Mouse (Mus musculus): ENCODE results near the gene Chid1. TPM values are rescaled to one million over a fixed set of nuclear protein-coding genes. Genes with fewer than 3 reads are reported as not detected.

Gene Chid1
- polyA plus RNA-seq, 1 experiment from 2014 or later, result 14.7 TPM

GRCm38 (mm10) chr7:141518926-141519325 lies 20.7 kb downstream of the Chid1 start:
- no peak for TF ChIP-seq CTCF (IDR thresholded peaks at IDR 0.05; ENCODE audit: low read depth)
- H3K27ac ChIP-seq (ENCODE audit: low read depth), result peak overlapping the region; percentile 16; the same call in 1 of the 2 replicates
- H3K4me2 ChIP-seq (ENCODE audit: low read depth, low read length), result no peak overlapping the region
- no peaks in the 10 kb centered on the region for H3K27me3 ChIP-seq (ENCODE audit: insufficient read depth, low read length)
- 59% methylated on average over 3 of the region's 3 CpGs for WGBS (ENCODE audit: insufficient replicate concordance)
- DNase-seq (peak; percentile 14), ATAC-seq (peak; percentile 43)
- H3K9ac ChIP-seq (replicated peaks), result no peak overlapping the region
- H3K4me1 ChIP-seq (ENCODE audit: insufficient read depth), result peaks cover 13% of the 10 kb centered on the region
- no peak overlapping the region for H3K4me3 ChIP-seq (ENCODE audit: low read depth, low read length)
- H3K36me3 ChIP-seq (replicated peaks; ENCODE audit: insufficient read depth, low read length), result peaks cover 4% of the 10 kb centered on the region; the same call in 1 of the 2 replicates
- no peaks in the 10 kb centered on the region for H3K9me3 ChIP-seq (ENCODE audit: low read length)

DNA sequence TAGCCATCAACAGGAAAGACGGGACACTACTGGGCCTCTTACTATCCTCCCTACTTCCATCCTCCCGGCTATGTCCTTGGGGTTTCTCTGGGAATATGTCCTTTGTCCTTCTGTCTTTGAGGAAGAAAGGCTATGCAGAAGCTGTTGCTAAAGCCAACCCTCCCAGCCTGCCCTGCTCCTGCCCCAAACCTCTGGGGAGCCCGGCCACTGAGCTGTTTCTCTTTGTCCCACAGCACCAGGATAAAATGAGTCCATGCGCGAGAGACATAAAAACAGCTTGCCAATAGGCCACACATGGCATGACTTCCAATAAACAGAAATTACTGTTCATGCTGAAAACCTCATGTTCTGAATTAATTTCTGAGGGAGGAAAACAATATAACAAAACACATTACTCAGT lies 21.4 kb downstream of the Chid1 start:
- Histone ChIP-seq H3K27me3 (ENCODE audit: insufficient read depth, low read length) (no peaks in the 10 kb centered on the region), H3K36me3 (replicated peaks; ENCODE audit: insufficient read depth, low read length) (peaks cover 7% of the 10 kb centered on the region; the same call in 1 of the 2 replicates), H3K4me1 (ENCODE audit: insufficient read depth) (peaks cover 13% of the 10 kb centered on the region), H3K9ac (replicated peaks) (no peak overlapping the region), H3K4me2 (ENCODE audit: low read depth, low read length) (no peak overlapping the region), H3K4me3 (ENCODE audit: low read depth, low read length) (no peak overlapping the region), H3K27ac (ENCODE audit: low read depth) (peak overlapping the region; percentile 86), H3K9me3 (ENCODE audit: low read length) (no peaks in the 10 kb centered on the region)
- DNase-seq (no peak), ATAC-seq (no peak)
- no peak for TF ChIP-seq EP300 (IDR thresholded peaks at IDR 0.05; ENCODE audit: low read depth)
- TF ChIP-seq CTCF (IDR thresholded peaks at IDR 0.05; ENCODE audit: low read depth), result no peak
- WGBS (ENCODE audit: insufficient replicate concordance), result 84% methylated on average over 5 of the region's 5 CpGs

DNA sequence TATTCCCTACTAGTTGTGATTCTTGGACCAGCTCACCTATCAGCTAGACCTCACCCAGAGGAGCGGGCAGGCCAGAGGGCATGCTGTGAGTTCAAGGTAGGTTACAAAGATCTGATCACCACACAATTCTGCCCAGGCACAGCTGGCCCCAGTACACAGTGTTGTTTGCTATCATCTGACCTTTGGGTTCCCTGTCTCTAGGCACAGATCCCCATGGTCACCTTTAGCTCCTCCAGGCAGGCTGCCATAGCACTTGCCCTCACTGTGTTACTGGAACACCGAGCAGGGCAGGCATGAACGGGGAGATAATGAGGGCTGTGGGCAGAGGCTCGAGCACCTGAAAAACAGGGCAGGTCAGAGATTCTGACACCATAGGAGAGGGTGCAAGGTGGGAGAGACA lies 22.0 kb downstream of the Chid1 start:
- peaks cover 7% of the 10 kb centered on the region for H3K36me3 ChIP-seq (replicated peaks; ENCODE audit: insufficient read depth, low read length)
- DNase-seq, result peak; percentile 40
- TF ChIP-seq CTCF (IDR thresholded peaks at IDR 0.05; ENCODE audit: low read depth) (no peak), EP300 (IDR thresholded peaks at IDR 0.05; ENCODE audit: low read depth) (no peak)
- peaks cover 13% of the 10 kb centered on the region for H3K4me1 ChIP-seq (ENCODE audit: insufficient read depth)
- no peak overlapping the region for H3K9ac ChIP-seq (replicated peaks)
- H3K4me2 ChIP-seq (ENCODE audit: low read depth, low read length), result no peak overlapping the region
- 59% methylated on average over 4 of the region's 4 CpGs for WGBS (ENCODE audit: insufficient replicate concordance)
- peak overlapping the region; percentile 86 for H3K27ac ChIP-seq (ENCODE audit: low read depth)
- H3K4me3 ChIP-seq (ENCODE audit: low read depth, low read length), result no peak overlapping the region
- H3K27me3 ChIP-seq (ENCODE audit: insufficient read depth, low read length), result no peaks in the 10 kb centered on the region
- H3K9me3 ChIP-seq (ENCODE audit: low read length), result no peaks in the 10 kb centered on the region
- ATAC-seq, result peak; percentile 90

DNA sequence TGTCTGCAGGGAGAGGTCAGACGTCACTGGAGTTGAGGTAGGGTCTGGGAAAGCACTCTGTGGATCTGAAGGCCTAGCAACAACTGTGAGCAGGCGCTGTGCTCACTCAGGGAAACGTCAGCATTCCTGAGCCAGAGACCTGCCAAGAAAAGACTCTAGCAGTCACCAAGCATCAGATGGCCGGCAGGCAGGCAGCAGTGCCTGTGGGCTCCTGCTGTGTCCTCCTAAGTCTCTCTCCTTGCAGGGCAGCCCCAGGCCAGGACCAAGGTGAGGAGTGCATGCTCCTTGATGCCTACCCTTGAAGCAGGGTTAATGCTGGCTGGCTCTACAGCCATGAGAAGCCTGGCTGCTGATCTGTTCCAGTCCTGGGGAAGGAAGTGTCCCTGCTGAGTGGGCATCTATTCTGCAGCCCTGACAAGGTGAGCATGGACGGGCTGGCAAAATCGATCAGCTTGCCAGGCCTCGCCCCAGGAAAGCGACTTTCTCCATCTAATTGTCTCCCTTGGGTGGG lies 28.9 kb downstream of the Chid1 start:
- Histone ChIP-seq H3K27ac (ENCODE audit: low read depth) (no peak overlapping the region), H3K4me1 (ENCODE audit: insufficient read depth) (no peaks in the 10 kb centered on the region)
- no peak for TF ChIP-seq EP300 (IDR thresholded peaks at IDR 0.05; ENCODE audit: low read depth)
- TF ChIP-seq CTCF (IDR thresholded peaks at IDR 0.05; ENCODE audit: low read depth), result no peak

GRCm38 (mm10) chr7:141510196-141510595 lies 29.5 kb downstream of the Chid1 start:
- no peaks in the 10 kb centered on the region for H3K27me3 ChIP-seq (ENCODE audit: insufficient read depth, low read length)
- TF ChIP-seq EP300 (IDR thresholded peaks at IDR 0.05; ENCODE audit: low read depth) (no peak), CTCF (IDR thresholded peaks at IDR 0.05; ENCODE audit: low read depth) (no peak)
- H3K9ac ChIP-seq (replicated peaks), result no peak overlapping the region
- no peaks in the 10 kb centered on the region for H3K9me3 ChIP-seq (ENCODE audit: low read length)
- no peak for DNase-seq
- 88% methylated on average over 5 of the region's 5 CpGs for WGBS (ENCODE audit: insufficient replicate concordance)
- no peak overlapping the region for H3K4me2 ChIP-seq (ENCODE audit: low read depth, low read length)
- H3K4me1 ChIP-seq (ENCODE audit: insufficient read depth), result no peaks in the 10 kb centered on the region
- no peak overlapping the region for H3K27ac ChIP-seq (ENCODE audit: low read depth)
- H3K36me3 ChIP-seq (replicated peaks; ENCODE audit: insufficient read depth, low read length), result peaks cover 20% of the 10 kb centered on the region
- no peak overlapping the region for H3K4me3 ChIP-seq (ENCODE audit: low read depth, low read length)
- no peak for ATAC-seq

More for the DNA sequence above, 28.9 kb downstream of the Chid1 start:
- ATAC-seq (no peak), DNase-seq (no peak)
- Histone ChIP-seq H3K4me3 (ENCODE audit: low read depth, low read length) (no peak overlapping the region), H3K4me2 (ENCODE audit: low read depth, low read length) (no peak overlapping the region), H3K9me3 (ENCODE audit: low read length) (no peaks in the 10 kb centered on the region), H3K9ac (replicated peaks) (no peak overlapping the region), H3K36me3 (replicated peaks; ENCODE audit: insufficient read depth, low read length) (peaks cover 21% of the 10 kb centered on the region), H3K27me3 (ENCODE audit: insufficient read depth, low read length) (no peaks in the 10 kb centered on the region)
- WGBS (ENCODE audit: insufficient replicate concordance), result 91% methylated on average over 8 of the region's 8 CpGs

- H3K36me3 ChIP-seq (replicated peaks; ENCODE audit: insufficient read depth, low read length), result peaks cover 17% of the 10 kb centered on the region
- H3K4me2 ChIP-seq (ENCODE audit: low read depth, low read length), result peak overlapping the region; percentile 67
- H3K27me3 ChIP-seq (ENCODE audit: insufficient read depth, low read length), result no peaks in the 10 kb centered on the region
- H3K27ac ChIP-seq (ENCODE audit: low read depth), result peak overlapping the region; percentile 60
- peak; percentile 48 for ATAC-seq
- no peaks in the 10 kb centered on the region for H3K4me1 ChIP-seq (ENCODE audit: insufficient read depth)
- H3K9ac ChIP-seq (replicated peaks), result peak overlapping the region; percentile 70
- peak overlapping the region; percentile 53 for H3K4me3 ChIP-seq (ENCODE audit: low read depth, low read length)
- TF ChIP-seq EP300 (IDR thresholded peaks at IDR 0.05; ENCODE audit: low read depth), result no peak
- no peak for TF ChIP-seq CTCF (IDR thresholded peaks at IDR 0.05; ENCODE audit: low read depth)
- DNase-seq, result no peak
- H3K9me3 ChIP-seq (ENCODE audit: low read length), result no peaks in the 10 kb centered on the region
Measured at GRCm38 (mm10) chr7:141508160-141508559, 31.5 kb downstream of the Chid1 start.
